Mouse (Mus musculus) heart, postnatal 0 days (tissue): Measurements from ENCODE around the gene Gsx2. TPM values are rescaled to one million over a fixed set of nuclear protein-coding genes. Genes with fewer than 3 reads are reported as not detected.

Source experiments
- ATAC-seq: fragments of 200-750 bp; cut with Nextera tagmentation; 2 replicates; pipeline ENCODE4 v1.8.0; 2017; ENCODE audit warnings: low read depth, moderate number of reproducible peaks, moderate library complexity; ENCODE audit not compliant: insufficient read depth
- DNase-seq: peaks from one replicate; pipeline ENCODE4 v3.0.0-alpha.2; 2016; ENCODE audit warnings: low spot score
- H3K27ac ChIP-seq: fragments of 300-500 bp; sonication (generic); 2 replicates; pipeline ENCODE4 v1.5.1; 2014; ENCODE audit warnings: low read depth, mild to moderate bottlenecking
- H3K27me3 ChIP-seq: fragments of 300-500 bp; sonication (generic); 2 replicates; pipeline ENCODE4 v1.6.1; 2014; ENCODE audit warnings: low read length, mixed read lengths; ENCODE audit not compliant: control insufficient read depth, insufficient read depth
- H3K36me3 ChIP-seq: fragments of 300-500 bp; sonication (generic); replicated peaks from 2 replicates; pipeline ENCODE4 v1.6.1; 2014; ENCODE audit warnings: low read length, mixed read lengths; ENCODE audit not compliant: control insufficient read depth, insufficient read depth
- H3K4me1 ChIP-seq: fragments of 300-500 bp; sonication (generic); 2 replicates; pipeline ENCODE4 v1.6.1; 2014; ENCODE audit warnings: antibody characterized with exemption; ENCODE audit not compliant: control insufficient read depth, insufficient read depth
- H3K4me2 ChIP-seq: fragments of 300-500 bp; sonication (generic); 2 replicates; pipeline ENCODE4 v1.6.1; 2014; ENCODE audit warnings: low read depth, mild to moderate bottlenecking, low read length, moderate library complexity
- H3K4me3 ChIP-seq: fragments of 300-500 bp; sonication (generic); 2 replicates; pipeline ENCODE4 v1.5.1; 2014; ENCODE audit warnings: low read depth, low read length
- H3K9ac ChIP-seq: fragments of 300-500 bp; sonication (generic); replicated peaks from 2 replicates; pipeline ENCODE4 v1.6.1; 2014; ENCODE audit warnings: low read depth, low read length, mixed read lengths
- H3K9me3 ChIP-seq: fragments of 300-500 bp; sonication (generic); replicated peaks from 2 replicates; pipeline ENCODE4 v1.6.1; 2016; ENCODE audit warnings: low read length; ENCODE audit not compliant: control insufficient read depth
- CTCF ChIP-seq: IDR thresholded peaks from 2 replicates; pipeline ENCODE4 v1.5.1; 2016; ENCODE audit warnings: antibody characterized with exemption, control low read depth, low read depth
- EP300 ChIP-seq: IDR thresholded peaks from 2 replicates; pipeline ENCODE4 v1.6.1; 2016; ENCODE audit warnings: antibody characterized with exemption, low read depth
- WGBS: fragments of 180-500 bp; shearing (Covaris S2); extraction: QIAGEN DNeasy Blood & Tissue Kit; methylation state at CpG from one replicate; pipeline ENCODE4 v1.1.7; 2014; 5-methylcytosine and 5-hydroxymethylcytosine counted together
- polyA plus RNA-seq: library from polyadenylated mRNA; unstranded; fragments of >200 nt; fragmentation: Nextera tagmentation; extraction: Ambion mirVana; gene quantifications from 2 replicates; pipeline ENCODE4 v1.2.1, GENCODE M21; 2015
- total RNA-seq: library from RNA; depleted of rRNA; stranded (reverse); fragments of >200 nt; gene quantifications from 2 replicates; pipeline ENCODE4 v1.2.3, GENCODE M21; 2014; ENCODE audit warnings: low replicate concordance

Gsx2 gene
- total and polyA plus RNA-seq, 2 experiments from 2014 or later = not detected

GRCm38 (mm10) chr5:75076326-75077050, 1.1 kb downstream of the Gsx2 start:
- peaks cover 100% of the 10 kb centered on the region for H3K27me3 ChIP-seq
- ATAC-seq (no peak), DNase-seq (no peak)
- no peak overlapping the region for H3K27ac ChIP-seq
- peak overlapping the region; percentile 24; the same call in 1 of the 2 replicates for H3K4me2 ChIP-seq
- TF ChIP-seq CTCF (no peak), EP300 (no peak)
- no peaks in the 10 kb centered on the region for H3K36me3 ChIP-seq
- H3K9me3 ChIP-seq = no peaks in the 10 kb centered on the region
- peak overlapping the region; percentile 27 for H3K4me3 ChIP-seq
- no peak overlapping the region for H3K9ac ChIP-seq
- H3K4me1 ChIP-seq = no peaks in the 10 kb centered on the region
- 2% methylated on average over 17 of the region's 17 CpGs for WGBS

GRCm38 (mm10) chr5:75077051-75077380, 1.6 kb downstream of the Gsx2 start:
- peaks cover 99% of the 10 kb centered on the region for H3K27me3 ChIP-seq
- no peak overlapping the region for H3K27ac ChIP-seq
- no peak for DNase-seq
- no peak overlapping the region for H3K4me3 ChIP-seq
- H3K36me3 ChIP-seq = no peaks in the 10 kb centered on the region
- H3K4me2 ChIP-seq = no peak overlapping the region
- no peak for ATAC-seq
- H3K9ac ChIP-seq = no peak overlapping the region
- 3% methylated on average over 19 of the region's 19 CpGs for WGBS
- H3K4me1 ChIP-seq = no peaks in the 10 kb centered on the region
- TF ChIP-seq CTCF (no peak), EP300 (no peak)
- no peaks in the 10 kb centered on the region for H3K9me3 ChIP-seq

GRCm38 (mm10) chr5:75079564-75079963, 4.2 kb downstream of the Gsx2 start:
- Histone ChIP-seq H3K4me1 (no peaks in the 10 kb centered on the region), H3K27ac (no peak overlapping the region), H3K4me2 (no peak overlapping the region), H3K9me3 (no peaks in the 10 kb centered on the region), H3K9ac (no peak overlapping the region), H3K27me3 (peaks cover 99% of the 10 kb centered on the region), H3K36me3 (no peaks in the 10 kb centered on the region), H3K4me3 (no peak overlapping the region)
- DNase-seq (no peak), ATAC-seq (no peak; the same call in 1 of the 2 replicates)
- 1% methylated on average over 7 of the region's 7 CpGs for WGBS
- TF ChIP-seq CTCF = no peak

GRCm38 (mm10) chr5:75082439-75082838, 7.0 kb downstream of the Gsx2 start:
- DNase-seq (no peak), ATAC-seq (no peak)
- Histone ChIP-seq H3K9me3 (no peaks in the 10 kb centered on the region), H3K36me3 (no peaks in the 10 kb centered on the region), H3K4me3 (no peak overlapping the region), H3K4me1 (no peaks in the 10 kb centered on the region), H3K27me3 (peaks cover 97% of the 10 kb centered on the region), H3K27ac (no peak overlapping the region), H3K4me2 (no peak overlapping the region), H3K9ac (no peak overlapping the region)
- TF ChIP-seq CTCF (no peak), EP300 (no peak)
- WGBS = 21% methylated on average over 6 of the region's 6 CpGs

- TF ChIP-seq CTCF (no peak), EP300 (no peak)
- Histone ChIP-seq H3K27me3 (peaks cover 97% of the 10 kb centered on the region), H3K27ac (no peak overlapping the region), H3K9ac (no peak overlapping the region), H3K4me3 (0 out of 2 replicates have a peak overlapping the region, but pooled peaks have one; percentile 12), H3K4me1 (no peaks in the 10 kb centered on the region), H3K9me3 (no peaks in the 10 kb centered on the region), H3K36me3 (no peaks in the 10 kb centered on the region), H3K4me2 (no peak overlapping the region)
- WGBS = 3% methylated on average over 14 of the region's 14 CpGs
- no peak for DNase-seq
- ATAC-seq = no peak
These were observed 7.7 kb downstream of the Gsx2 start for GRCm38 (mm10) chr5:75083061-75083460.
